Mouse (Mus musculus) ovary, adult 10 weeks (tissue): ENCODE data around the gene Ap5b1. TPM values are rescaled to one million over a fixed set of nuclear protein-coding genes. Genes with fewer than 3 reads are reported as not detected.

Source experiments
- polyA plus RNA-seq: library from polyadenylated mRNA; stranded (reverse); fragments of 350-450 nt; fragmentation: Illumina TruSeq; extraction: RNeasy Lipid Tissue Mini Kit (QIAGEN cat#74804); gene quantifications from one replicate; pipeline ENCODE4 v1.2.3, GENCODE M21; 2014

Ap5b1 gene
- polyA plus RNA-seq, result not detected

DNA sequence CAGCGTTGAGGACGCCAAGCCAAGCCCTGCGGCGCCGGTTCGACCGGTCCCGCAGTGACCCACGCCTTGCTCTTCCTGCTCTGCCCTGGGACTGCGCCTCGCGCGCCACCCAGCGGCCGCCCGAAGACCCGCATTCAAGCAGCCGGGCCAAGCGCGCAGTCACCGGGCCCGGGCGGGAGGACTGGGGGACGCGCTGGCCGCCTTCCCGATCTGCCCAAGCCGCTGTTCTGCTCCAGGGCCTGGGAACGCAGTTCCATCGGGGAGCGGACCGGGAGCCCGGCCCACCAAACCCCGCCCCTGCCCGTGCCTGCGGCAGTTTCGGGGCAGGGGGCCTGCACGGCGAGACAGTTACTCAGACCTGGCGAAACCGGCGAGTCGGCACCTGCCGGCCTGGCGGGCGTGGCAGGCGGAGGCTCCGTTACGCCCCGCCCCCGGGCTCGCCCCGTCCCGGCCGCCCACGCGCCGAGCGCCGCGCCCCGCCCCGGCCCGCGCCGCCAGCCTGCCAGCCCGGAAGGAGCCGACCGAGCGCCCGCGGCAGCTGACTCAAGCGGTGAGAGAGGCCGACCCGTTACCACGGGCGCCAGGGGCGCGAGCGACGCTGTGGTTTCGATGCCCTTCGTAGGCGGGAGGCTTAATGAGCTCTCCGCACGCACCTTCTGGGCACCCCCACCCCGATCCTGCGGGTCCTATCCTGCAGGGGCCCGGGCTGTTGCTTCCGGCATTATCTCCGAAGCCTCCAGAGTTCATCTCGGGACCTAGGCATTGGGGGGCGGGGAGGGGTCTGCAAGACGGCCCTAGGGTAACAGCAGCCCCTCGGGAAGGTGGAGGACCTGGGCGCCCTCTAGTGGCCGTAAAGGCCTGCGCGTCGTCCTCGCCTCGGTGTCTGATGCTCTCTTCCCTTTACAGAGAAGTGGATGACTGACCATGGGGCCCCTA lies at the start of gene Ap5b1:
Gene Ap5b1 (plus strand): TSS at position 492 of the 936 bp plus-strand sequence.

DNA sequence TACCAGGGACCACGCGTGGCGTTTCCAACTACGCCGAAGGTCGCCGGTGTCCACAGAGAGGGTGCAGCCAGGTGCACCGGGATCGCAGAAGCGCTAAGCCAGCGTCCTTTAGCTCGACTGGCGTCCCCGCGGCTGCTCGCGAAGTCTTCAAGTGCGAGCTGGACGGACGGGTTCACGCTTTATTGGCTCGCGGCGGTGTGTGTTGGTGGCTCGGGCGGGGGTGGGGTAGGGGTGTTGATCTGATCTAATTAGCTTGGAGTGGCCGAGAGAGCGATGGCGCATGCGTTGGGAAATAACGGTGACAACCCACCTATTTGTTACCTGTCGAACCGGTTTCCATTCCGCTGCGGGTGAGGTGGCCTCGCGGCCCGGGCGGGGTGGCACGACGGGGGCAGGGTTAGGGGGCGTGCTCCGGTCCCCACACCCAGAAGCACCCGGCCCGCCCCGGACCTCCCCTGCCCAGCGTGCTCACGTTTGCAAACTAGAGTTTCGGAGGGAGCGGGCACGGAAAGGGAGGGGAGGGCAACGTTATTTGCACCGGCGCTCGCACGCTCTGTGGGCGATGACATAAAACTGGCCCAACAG lies 7.3 kb upstream of the Ap5b1 start, which contains the start of gene Ovol1:
Gene Ovol1 (minus strand): TSS at position 190 of the 585 bp plus-strand sequence.

DNA sequence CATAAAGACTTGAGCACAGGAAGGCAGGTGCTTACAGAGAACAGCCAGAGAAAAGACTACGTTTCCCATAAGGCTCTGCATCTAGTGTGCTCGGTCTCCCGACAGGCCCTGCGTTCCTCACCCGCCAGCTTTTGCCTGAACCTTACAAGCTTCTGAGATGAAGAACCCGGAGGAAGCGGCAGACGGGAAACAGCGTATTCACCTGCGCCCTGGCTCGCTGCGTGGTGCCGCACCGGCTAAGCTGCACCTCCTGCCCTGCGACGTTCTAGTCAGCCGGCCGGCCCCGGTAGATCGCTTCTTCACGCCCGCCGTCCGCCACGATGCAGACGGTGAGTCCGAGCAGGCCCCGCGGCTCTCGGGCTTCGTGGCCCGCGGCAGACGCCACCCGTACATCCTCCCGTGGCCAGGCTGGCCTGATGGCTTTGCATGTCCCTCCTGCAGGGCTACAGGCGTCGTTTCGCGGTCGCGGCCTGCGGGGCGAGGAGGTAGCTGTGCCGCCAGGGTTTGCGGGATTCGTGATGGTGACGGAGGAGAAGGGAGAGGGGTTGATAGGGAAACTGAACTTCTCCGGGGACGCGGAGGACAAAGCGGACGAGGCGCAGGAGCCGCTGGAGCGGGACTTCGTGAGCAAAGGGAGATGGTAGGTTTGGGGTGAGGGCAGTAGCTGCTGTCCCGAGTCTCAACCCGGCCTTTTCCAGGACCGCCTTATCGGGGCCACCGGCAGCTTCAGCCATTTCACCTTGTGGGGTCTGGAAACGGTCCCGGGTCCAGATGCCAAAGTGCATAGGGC lies 34.1 kb downstream of the Ap5b1 start, which contains the start of gene Rnaseh2c:
Gene Rnaseh2c (plus strand): TSS at position 122 of the 790 bp plus-strand sequence.

DNA sequence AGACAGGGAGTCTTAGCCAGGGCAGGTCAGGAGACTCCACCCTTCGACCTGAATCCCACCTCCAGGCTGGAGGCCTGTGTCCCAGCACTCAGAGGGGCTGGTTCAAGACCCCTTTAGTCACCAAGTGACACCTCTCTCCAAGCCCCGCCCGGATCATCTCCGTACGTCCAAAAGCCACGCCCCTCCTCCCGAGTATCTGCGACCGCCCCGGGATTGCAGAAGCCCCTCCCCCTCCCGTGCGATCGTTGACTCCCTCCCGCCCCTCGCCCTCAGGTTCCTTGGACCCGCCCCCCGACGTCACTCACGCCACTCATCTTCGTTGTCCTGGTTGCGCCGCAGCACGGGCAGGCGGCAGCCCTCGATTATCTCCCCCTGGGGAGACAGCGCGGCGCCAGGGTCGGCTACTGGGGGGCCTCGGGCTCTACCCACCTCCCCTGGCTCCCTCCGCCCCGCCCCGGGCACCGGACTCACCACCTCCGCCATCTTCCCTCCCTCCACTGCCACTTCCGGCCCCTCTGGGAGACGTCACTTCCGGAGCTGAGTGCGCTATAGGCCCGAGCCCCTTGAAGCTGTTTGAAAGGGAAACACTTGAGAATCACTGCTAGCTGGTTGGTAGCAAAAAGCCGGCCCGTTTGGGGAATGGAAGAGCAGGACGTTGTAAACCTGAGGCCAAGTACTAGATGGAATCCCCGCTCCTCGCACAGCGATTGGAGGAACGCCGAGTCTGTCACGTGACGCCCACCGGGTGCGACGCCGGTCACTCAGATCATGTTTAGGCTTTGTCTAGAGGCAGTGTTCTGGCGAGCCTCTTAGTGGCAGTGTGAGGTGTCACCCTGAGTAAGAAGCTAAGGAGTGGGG lies 42.0 kb downstream of the Ap5b1 start, which contains the start of gene Kat5:
Gene Kat5 (minus strand): TSS at position 691 of the 858 bp plus-strand sequence.

Other genes starting within 250 kb of the Ap5b1 start
- not detected for gene Catsper1, start 232.3 kb upstream of the Ap5b1 start, polyA plus RNA-seq
- gene Cst6, start 218.5 kb upstream of the Ap5b1 start, polyA plus RNA-seq, result not detected
- 12.7 TPM for gene Eif1ad, start 201.3 kb upstream of the Ap5b1 start, polyA plus RNA-seq
- 9.0 TPM for gene Banf1, start 200.9 kb upstream of the Ap5b1 start, polyA plus RNA-seq
- gene Sart1, start 179.3 kb upstream of the Ap5b1 start, polyA plus RNA-seq, result 2.5 TPM
- not detected for gene Tsga10ip, start 165.5 kb upstream of the Ap5b1 start, polyA plus RNA-seq
- gene Drap1, start 143.0 kb upstream of the Ap5b1 start, polyA plus RNA-seq, result 5.8 TPM
- gene AI837181, start 142.9 kb upstream of the Ap5b1 start, polyA plus RNA-seq, result not detected
- not detected for gene Fosl1, start 120.5 kb upstream of the Ap5b1 start, polyA plus RNA-seq
- 1.5 TPM for gene Ccdc85b, start 110.1 kb upstream of the Ap5b1 start, polyA plus RNA-seq
- 2.3 TPM for gene Fibp, start 107.4 kb upstream of the Ap5b1 start, polyA plus RNA-seq
- gene Ctsw, start 99.5 kb upstream of the Ap5b1 start, polyA plus RNA-seq, result not detected
- 2.1 TPM for gene Efemp2, start 94.1 kb upstream of the Ap5b1 start, polyA plus RNA-seq
- 1.6 TPM for gene Mus81, start 79.6 kb upstream of the Ap5b1 start, polyA plus RNA-seq
- 190 TPM for gene Cfl1, start 77.6 kb upstream of the Ap5b1 start, polyA plus RNA-seq
- not detected for gene 1700020D05Rik, start 64.2 kb upstream of the Ap5b1 start, polyA plus RNA-seq
- not detected for gene Snx32, start 57.5 kb upstream of the Ap5b1 start, polyA plus RNA-seq
- 0.20 TPM for gene Ovol1, start 7.4 kb upstream of the Ap5b1 start, polyA plus RNA-seq
- gene Rnaseh2c, start 33.8 kb downstream of the Ap5b1 start, polyA plus RNA-seq, result 1.2 TPM
- 31.8 TPM for gene Kat5, start 42.2 kb downstream of the Ap5b1 start, polyA plus RNA-seq
- 1.3 TPM for gene Rela, start 69.5 kb downstream of the Ap5b1 start, polyA plus RNA-seq
- 2.2 TPM for gene Sipa1, start 95.7 kb downstream of the Ap5b1 start, polyA plus RNA-seq
- 1.5 TPM for gene Map3k11, start 120.7 kb downstream of the Ap5b1 start, polyA plus RNA-seq
- gene Pcnx3, start 120.9 kb downstream of the Ap5b1 start, polyA plus RNA-seq, result 0.29 TPM
- gene Kcnk7, start 136.3 kb downstream of the Ap5b1 start, polyA plus RNA-seq, result not detected
- 2.2 TPM for gene Ehbp1l1, start 158.3 kb downstream of the Ap5b1 start, polyA plus RNA-seq
- gene Fam89b, start 161.6 kb downstream of the Ap5b1 start, polyA plus RNA-seq, result not detected
- 7.7 TPM for gene Ltbp3, start 172.9 kb downstream of the Ap5b1 start, polyA plus RNA-seq
- 0.57 TPM for gene Scyl1, start 203.4 kb downstream of the Ap5b1 start, polyA plus RNA-seq